ENCODE assay signal across 10 mouse cellular contexts in genomic region chr13:63170282-63171073, GRCm38 (mm10).
DNase-seq lines count a peak whose midpoint lies in the region; ATAC-seq and TF ChIP-seq lines count a peak whose summit lies in the region.
"Had no signal": no experiment of that assay in that cellular context is flagged by ENCODE, and none has a peak within 500 bp of the region (broad histone marks: within the 10 kb centered on the region; RNA-seq: fewer than 3 reads in every experiment).

No protein-coding gene starts in this region.

- no peak for ATAC-seq in hindbrain, postnatal 0 days
- peak; percentile 86 for ATAC-seq in embryonic facial prominence, embryonic 11.5 days (replicated peaks; ENCODE audit: insufficient number of reproducible peaks, low FRiP score, low TSS enrichment, low read depth)
- ATAC-seq in limb, embryonic 15.5 days (ENCODE audit: insufficient number of reproducible peaks, low FRiP score, low TSS enrichment, low read depth): peak; percentile 59
- ATAC-seq in CD4-positive, CD25-positive, alpha-beta regulatory T cell, adult 4 months: no peak

- H3K4me1 ChIP-seq in hindbrain, embryonic 10.5 days (replicated peaks): peaks cover 28% of the 10 kb centered on the region
- H3K4me1 ChIP-seq in hindbrain, postnatal 0 days (ENCODE audit: insufficient read depth, low read length): no peaks in the 10 kb centered on the region
- H3K4me1 ChIP-seq in ES-E14 (ENCODE audit: control insufficient read depth in 2 of 2, insufficient read depth in 2 of 2, low read length in 2 of 2, poor library complexity in 1 of 2): peaks cover 2 to 13% of the 10 kb centered on the region in 2 experiments; a peak in 2 of 4 replicates
- H3K4me1 ChIP-seq in embryonic facial prominence, embryonic 11.5 days (ENCODE audit: control insufficient read depth, insufficient read depth, low read length): peaks cover 7% of the 10 kb centered on the region
- H3K4me1 ChIP-seq in limb, embryonic 15.5 days: peaks cover 23% of the 10 kb centered on the region

- H3K36me3 ChIP-seq in hindbrain, embryonic 10.5 days: no peaks in the 10 kb centered on the region
- no peaks in the 10 kb centered on the region for H3K36me3 ChIP-seq in hindbrain, postnatal 0 days (ENCODE audit: insufficient read depth, low read length)
- no peaks in the 10 kb centered on the region for H3K36me3 ChIP-seq in ES-E14 (ENCODE audit: control insufficient read depth, insufficient read depth, low read length, poor library complexity, severe bottlenecking)
- H3K36me3 ChIP-seq in embryonic facial prominence, embryonic 11.5 days (replicated peaks; ENCODE audit: control insufficient read depth, insufficient read depth, low read depth, low read length): no peaks in the 10 kb centered on the region
- no peaks in the 10 kb centered on the region for H3K36me3 ChIP-seq in limb, embryonic 15.5 days

- 53% methylated on average over 11 of the region's 11 CpGs for WGBS in hindbrain, embryonic 10.5 days
- 66% methylated on average over 11 of the region's 11 CpGs for WGBS in hindbrain, postnatal 0 days
- 30% methylated on average over 11 of the region's 11 CpGs for WGBS in embryonic facial prominence, embryonic 11.5 days
- 18% methylated on average over 11 of the region's 11 CpGs for WGBS in limb, embryonic 15.5 days

- H3K4me3 ChIP-seq in hindbrain, embryonic 10.5 days: no peak overlapping the region
- no peak overlapping the region for H3K4me3 ChIP-seq in hindbrain, postnatal 0 days (ENCODE audit: low read length)
- no peak overlapping the region for H3K4me3 ChIP-seq in ES-E14 (ENCODE audit: insufficient read depth in 1 of 2, low read depth in 1 of 2, low read length in 2 of 2, poor library complexity in 1 of 2, severe bottlenecking in 1 of 2)
- no peak overlapping the region for H3K4me3 ChIP-seq in embryonic facial prominence, embryonic 11.5 days (ENCODE audit: low read depth, low read length)
- H3K4me3 ChIP-seq in limb, embryonic 15.5 days: no peak overlapping the region
- H3K4me3 ChIP-seq: heart, adult 2 months had no signal

- H3K4me2 ChIP-seq in hindbrain, postnatal 0 days (ENCODE audit: low read depth, low read length): no peak overlapping the region
- H3K4me2 ChIP-seq in embryonic facial prominence, embryonic 11.5 days (ENCODE audit: low read depth, low read length): no peak overlapping the region
- H3K4me2 ChIP-seq in limb, embryonic 15.5 days: peak overlapping the region; percentile 26

- H3K27me3 ChIP-seq in hindbrain, embryonic 10.5 days (ENCODE audit: insufficient read depth, poor library complexity, severe bottlenecking): 0 out of 2 replicates have a peak, but pooled peaks cover 3% of the 10 kb centered on the region
- H3K27me3 ChIP-seq in hindbrain, postnatal 0 days (ENCODE audit: insufficient read depth, low read length): no peaks in the 10 kb centered on the region
- no peaks in the 10 kb centered on the region for H3K27me3 ChIP-seq in embryonic facial prominence, embryonic 11.5 days (ENCODE audit: control insufficient read depth, insufficient read depth, low read length)
- no peaks in the 10 kb centered on the region for H3K27me3 ChIP-seq in limb, embryonic 15.5 days

- TF ChIP-seq CTCF in hindbrain, postnatal 0 days (IDR thresholded peaks at IDR 0.05; ENCODE audit: low read depth): no peak

- no peak overlapping the region for H3K9ac ChIP-seq in hindbrain, postnatal 0 days (replicated peaks; ENCODE audit: low read length)
- no peak overlapping the region for H3K9ac ChIP-seq in ES-E14 (ENCODE audit: insufficient read depth, low read depth, low read length, poor library complexity, severe bottlenecking)
- peak overlapping the region; percentile 1 for H3K9ac ChIP-seq in embryonic facial prominence, embryonic 11.5 days (replicated peaks; ENCODE audit: low read length)
- no peak overlapping the region for H3K9ac ChIP-seq in limb, embryonic 15.5 days

- in situ Hi-C loops in ES-E14 (cut with MboI; ENCODE audit: low sequenced_read_pairs in 2 of 2, unreplicated experiment in 2 of 2): no loop called here

- H3K27ac ChIP-seq in hindbrain, embryonic 10.5 days: peak overlapping the region; percentile 88
- H3K27ac ChIP-seq in hindbrain, postnatal 0 days: no peak overlapping the region; the same call in 1 of the 2 replicates
- H3K27ac ChIP-seq in ES-E14 (ENCODE audit: insufficient read depth, low read depth, low read length, poor library complexity, severe bottlenecking): peak overlapping the region; percentile 42
- peak overlapping the region; percentile 88 for H3K27ac ChIP-seq in embryonic facial prominence, embryonic 11.5 days (replicated peaks; ENCODE audit: low read depth, low read length)
- H3K27ac ChIP-seq in limb, embryonic 15.5 days: peak overlapping the region; percentile 91
- H3K27ac ChIP-seq: heart, adult 2 months had no signal

- peak; percentile 42 for DNase-seq in hindbrain, embryonic 10.5 days (ENCODE audit: low spot score)
- no peak for DNase-seq in hindbrain, postnatal 0 days (ENCODE audit: low spot score)
- DNase-seq in ES-E14 (ENCODE audit: low read depth, low spot score): no peak
- peak; percentile 84 for DNase-seq in embryonic facial prominence, embryonic 11.5 days (ENCODE audit: low spot score)
- no peak for DNase-seq in urinary bladder, postnatal 14 days (ENCODE audit: low spot score)
- no peak for DNase-seq in adrenal gland, adult 8-10 months
- DNase-seq: heart, adult 2 months; right cerebral cortex, postnatal 14 days had no signal

- H3K9me3 ChIP-seq in hindbrain, embryonic 10.5 days: no peaks in the 10 kb centered on the region
- H3K9me3 ChIP-seq in hindbrain, postnatal 0 days (ENCODE audit: low read length): no peaks in the 10 kb centered on the region
- H3K9me3 ChIP-seq in ES-E14 (ENCODE audit: control insufficient read depth, insufficient read depth, low read depth, low read length): no peaks in the 10 kb centered on the region
- H3K9me3 ChIP-seq in embryonic facial prominence, embryonic 11.5 days (replicated peaks; ENCODE audit: control insufficient read depth, low read length): no peaks in the 10 kb centered on the region; the same call in 1 of the 2 replicates
- no peaks in the 10 kb centered on the region for H3K9me3 ChIP-seq in limb, embryonic 15.5 days

TF ChIP-seq in ES-E14, 5 proteins besides CTCF, POLR2A, EP300 and RAD21:
- TF ChIP-seq HCFC1 (IDR thresholded peaks at IDR 0.05; ENCODE audit: borderline replicate concordance, insufficient read depth, low read length): no peak

Comparison
In these comparisons a context has a peak if more than half of its experiments do, and no peak if none do; other contexts are left out.
1. DNase-seq: peak in hindbrain, embryonic 10.5 days (single experiment) and embryonic facial prominence, embryonic 11.5 days (single experiment); none in hindbrain, postnatal 0 days (single experiment), ES-E14 (single experiment), urinary bladder, postnatal 14 days (single experiment) and adrenal gland, adult 8-10 months (single experiment).
2. ATAC-seq: peak in embryonic facial prominence, embryonic 11.5 days (single experiment) and limb, embryonic 15.5 days (single experiment); none in hindbrain, postnatal 0 days (single experiment) and CD4-positive, CD25-positive, alpha-beta regulatory T cell, adult 4 months (single experiment).